Mouse (Mus musculus) brain, adult 10 weeks (tissue): Measurements from ENCODE around the gene Smad1. TPM values are rescaled to one million over a fixed set of nuclear protein-coding genes. Genes with fewer than 3 reads are reported as not detected.

Experiments
- polyA plus RNA-seq: library from polyadenylated mRNA; stranded (reverse); fragments of 350-450 nt; fragmentation: Illumina TruSeq; extraction: RNeasy Lipid Tissue Mini Kit (QIAGEN cat#74804); gene quantifications from one replicate; pipeline ENCODE4 v1.2.3, GENCODE M21; 2015; ENCODE audit warnings: low read depth, low replicate concordance

The Smad1 gene
- polyA plus RNA-seq = 16.1 TPM

DNA sequence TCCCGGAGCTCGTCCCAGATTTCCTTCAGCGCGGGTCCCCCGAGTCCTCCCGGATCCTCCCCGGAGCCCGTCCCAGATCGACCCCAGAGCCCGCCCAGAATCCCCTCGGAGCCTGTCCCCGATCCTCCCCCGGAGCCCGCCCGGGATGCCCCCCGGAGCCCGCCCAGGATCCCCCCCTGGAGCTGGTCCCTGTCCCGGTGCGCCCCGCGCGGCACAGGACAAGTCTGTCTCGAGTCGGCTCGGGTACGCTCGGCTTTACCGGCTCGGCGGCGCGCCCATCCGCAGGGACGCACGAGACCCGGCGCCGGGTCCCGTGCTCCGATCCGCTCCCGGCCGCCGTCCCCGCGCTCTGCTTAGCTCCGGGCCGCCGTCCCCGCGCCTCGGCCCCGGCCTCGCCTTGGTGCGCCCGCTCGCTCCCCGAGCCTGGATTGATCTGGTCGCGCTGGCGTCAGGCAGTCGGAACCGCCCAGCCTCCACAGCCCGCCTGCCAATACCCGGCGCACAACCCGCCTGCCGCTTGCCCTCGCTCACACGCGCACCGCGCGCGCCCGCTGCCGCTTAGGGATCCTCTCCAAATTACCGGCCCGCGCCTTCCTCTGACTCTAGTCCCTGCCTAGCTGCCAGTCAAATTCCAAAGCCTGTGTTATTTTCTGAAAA is at the start of gene Smad1:
TSS of gene Smad1 (minus strand) at position 525 of the 657 bp plus-strand sequence.

DNA sequence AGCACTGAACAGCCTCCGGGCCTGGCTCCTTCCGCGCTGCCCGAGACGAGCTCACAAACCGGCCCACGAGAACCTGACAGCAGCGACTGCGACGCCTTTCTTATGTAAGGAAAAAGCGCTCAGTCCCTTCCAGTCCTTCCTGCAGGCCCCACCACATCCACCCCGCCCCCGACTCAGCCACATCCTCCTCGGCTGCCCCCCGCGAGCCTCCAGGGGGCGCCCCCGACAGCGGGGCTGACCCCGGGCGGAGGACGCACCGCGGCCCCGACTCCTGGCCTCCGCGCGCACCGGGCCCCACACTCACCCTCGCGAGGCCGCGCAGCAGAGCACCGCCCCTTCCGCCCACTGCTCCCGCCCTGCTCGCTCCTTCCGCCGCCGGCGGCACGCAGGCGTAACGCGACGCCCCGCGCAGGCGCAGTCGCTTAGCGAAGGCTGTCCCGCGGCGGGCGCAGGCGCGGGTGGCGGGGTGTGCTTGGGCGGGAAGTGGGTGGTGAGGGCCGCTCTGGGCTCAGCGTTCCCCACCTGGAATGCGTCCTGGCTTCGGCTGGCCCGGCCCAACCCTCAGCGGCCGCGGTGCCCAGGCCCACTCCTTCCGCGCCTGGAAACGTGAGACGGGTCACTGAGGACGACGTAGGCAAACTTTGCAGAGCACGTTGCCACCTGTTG is 104.6 kb downstream of the Smad1 start, which contains the start of gene Mmaa:
TSS of gene Mmaa (minus strand) at position 328 of the 666 bp plus-strand sequence.

Other genes starting within 250 kb of the Smad1 start
- gene 1700011L22Rik, start 150.9 kb downstream of the Smad1 start, polyA plus RNA-seq = not detected
- gene Mmaa, start 104.6 kb downstream of the Smad1 start, polyA plus RNA-seq = 24.2 TPM
- 22.2 TPM for gene Otud4, start 240.1 kb upstream of the Smad1 start, polyA plus RNA-seq